Mouse (Mus musculus): ENCODE results near the gene Trpm5. TPM values are rescaled to one million over a fixed set of nuclear protein-coding genes. Genes with fewer than 3 reads are reported as not detected.

The Trpm5 gene
- total RNA-seq, 2 experiments from 2014 or later = not detected

DNA sequence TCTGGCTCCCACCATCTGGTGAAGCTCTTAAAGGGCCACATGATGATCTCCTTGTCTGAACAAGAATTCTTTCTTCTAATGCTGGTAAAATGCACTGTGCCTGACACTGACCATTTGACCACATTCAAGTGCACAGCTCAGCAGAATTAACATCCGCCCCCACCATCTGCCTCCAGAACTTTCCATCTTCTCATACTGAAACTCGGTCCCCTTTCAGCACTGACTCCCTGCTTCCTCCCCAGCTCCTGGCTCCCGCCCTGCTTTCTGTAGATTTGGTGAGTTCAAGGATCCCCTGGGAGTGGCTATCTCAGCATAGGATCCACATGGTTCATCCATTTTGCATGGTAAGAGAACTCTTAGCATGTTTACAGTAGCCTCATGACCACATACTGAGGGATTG is 73.7 kb downstream of the Trpm5 start:
- no peak for DNase-seq (ENCODE audit: low spot score in 2 of 2)
- intact Hi-C loops (cut with DNase I) = no loop called here

DNA sequence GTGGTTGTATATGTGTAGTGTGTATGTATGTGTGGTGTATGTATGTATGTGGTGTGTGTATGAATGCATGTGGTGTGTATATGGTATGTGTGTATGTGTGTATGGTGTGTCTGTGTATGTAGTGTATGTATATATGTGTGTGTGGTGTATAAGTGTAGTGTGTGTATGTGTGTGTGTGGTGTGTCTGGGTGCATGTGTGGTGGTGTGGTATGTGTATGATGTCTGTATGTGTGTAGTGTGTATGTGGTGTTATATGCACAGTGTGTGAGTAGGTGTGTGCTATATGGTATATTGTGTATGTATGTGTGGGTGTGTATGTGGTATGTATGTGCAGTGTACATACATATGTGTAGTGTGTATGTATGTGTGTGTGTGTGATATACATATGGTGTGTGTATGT is 74.4 kb downstream of the Trpm5 start:
- intact Hi-C loops (cut with DNase I) = no loop called here
- no peak for DNase-seq (ENCODE audit: low spot score in 2 of 2)

Other genes with a start within 250 kb of the Trpm5 start
- 1 to 10 TPM; 1.7 to 2.7 TPM for gene Th, start 163.5 kb downstream of the Trpm5 start, total RNA-seq (2021)
- under 1 TPM in 1 of 2 experiments, not detected in 1; 0.39 TPM for gene Ascl2, start 125.4 kb downstream of the Trpm5 start, total RNA-seq (2021)
- gene Tspan32, start 89.6 kb downstream of the Trpm5 start, total RNA-seq (2021) = under 1 TPM; 0.20 to 0.39 TPM
- 100 to 1,000 TPM; 385 to 445 TPM for gene Cd81, start 41.9 kb downstream of the Trpm5 start, total RNA-seq (2021)
- 10 to 100 TPM; 37.5 to 42.3 TPM for gene Tssc4, start 25.4 kb downstream of the Trpm5 start, total RNA-seq (2021)
- under 1 TPM; 0.49 to 1.00 TPM for gene Kcnq1, start 11.7 kb upstream of the Trpm5 start, total RNA-seq (2021)